Mouse (Mus musculus): ENCODE measurements around the gene Rnft2. TPM values are rescaled to one million over a fixed set of nuclear protein-coding genes. Genes with fewer than 3 reads are reported as not detected.
A peak's percentile ranks its signal among the peaks of the same experiment; 100 is the strongest.

Rnft2 gene
- total and polyA plus RNA-seq, 3 experiments: 0.95 to 1.1 (median 1.0) TPM

- no peak for TF ChIP-seq GATA1 (IDR thresholded peaks at IDR 0.05; ENCODE audit: borderline replicate concordance, low read length)
- no peak for TF ChIP-seq CTCF (IDR thresholded peaks at IDR 0.05; ENCODE audit: low read depth, low read length)
- TF ChIP-seq POLR2AphosphoS5 (IDR thresholded peaks at IDR 0.05; ENCODE audit: insufficient replicate concordance, low read depth, low read length): no peak
- no peak for TF ChIP-seq GATA2 (IDR thresholded peaks at IDR 0.05; ENCODE audit: borderline replicate concordance, low read depth, low read length)
- TF ChIP-seq TAL1 (conservative IDR thresholded peaks at IDR 0.05; ENCODE audit: low read depth, low read length): no peak
- ATAC-seq (ENCODE audit: extremely low read depth, insufficient number of reproducible peaks, low FRiP score, poor library complexity, severe bottlenecking) (no peak), DNase-seq (ENCODE audit: low spot score) (no peak)
- Histone ChIP-seq H3K27me3 (ENCODE audit: insufficient read depth, low read length) (peaks cover 30% of the 10 kb centered on the region), H3K9me3 (replicated peaks) (peaks cover 11% of the 10 kb centered on the region), H3K4me3 (ENCODE audit: low read depth, low read length) (no peak overlapping the region), H3K36me3 (replicated peaks) (no peaks in the 10 kb centered on the region), H3K4me1 (ENCODE audit: insufficient read depth, low read depth, low read length) (peaks cover 4% of the 10 kb centered on the region; the same call in 1 of the 2 replicates)
These were observed 77.3 kb downstream of the Rnft2 start for GRCm38 (mm10) chr5:118167561-118167995.

DNA sequence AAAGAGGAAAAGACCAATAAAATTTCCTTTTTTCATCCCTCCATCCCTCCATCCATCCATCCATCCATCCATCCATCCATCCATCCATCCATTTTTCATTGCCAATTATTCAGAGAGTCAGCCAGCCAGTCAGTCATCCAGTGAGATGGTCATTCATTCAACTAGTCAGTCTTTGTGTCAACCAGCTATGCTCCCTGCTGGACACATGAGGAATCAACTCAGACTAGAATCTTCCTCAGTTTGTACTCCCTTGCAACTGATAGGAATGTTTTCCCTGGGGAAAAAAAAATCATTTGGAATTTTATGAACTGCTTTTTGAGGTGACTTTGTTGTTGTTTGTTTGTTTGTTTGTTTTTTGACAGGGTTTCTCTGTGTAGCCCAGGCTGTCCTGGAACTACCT, 79.5 kb downstream of the Rnft2 start:
- H3K27me3 ChIP-seq (ENCODE audit: insufficient read depth, low read length): peaks cover 31% of the 10 kb centered on the region
- TF ChIP-seq TAL1 (conservative IDR thresholded peaks at IDR 0.05; ENCODE audit: low read depth, low read length): no peak
- TF ChIP-seq POLR2AphosphoS5 (IDR thresholded peaks at IDR 0.05; ENCODE audit: insufficient replicate concordance, low read depth, low read length): no peak
- TF ChIP-seq CTCF (IDR thresholded peaks at IDR 0.05; ENCODE audit: low read depth, low read length): no peak
- TF ChIP-seq GATA2 (IDR thresholded peaks at IDR 0.05; ENCODE audit: borderline replicate concordance, low read depth, low read length): no peak
- no peak for TF ChIP-seq GATA1 (IDR thresholded peaks at IDR 0.05; ENCODE audit: borderline replicate concordance, low read length)
- peaks cover 8% of the 10 kb centered on the region for H3K9me3 ChIP-seq (replicated peaks)
- no peak overlapping the region for H3K4me3 ChIP-seq (ENCODE audit: low read depth, low read length)
- ATAC-seq (ENCODE audit: extremely low read depth, insufficient number of reproducible peaks, low FRiP score, poor library complexity, severe bottlenecking) (no peak), DNase-seq (ENCODE audit: low spot score) (no peak)
- no peaks in the 10 kb centered on the region for H3K4me1 ChIP-seq (ENCODE audit: insufficient read depth, low read depth, low read length)
- H3K36me3 ChIP-seq (replicated peaks): no peaks in the 10 kb centered on the region

- ATAC-seq (ENCODE audit: extremely low read depth, insufficient number of reproducible peaks, low FRiP score, poor library complexity, severe bottlenecking) (no peak), DNase-seq (ENCODE audit: low spot score) (no peak)
- TF ChIP-seq POLR2AphosphoS5 (IDR thresholded peaks at IDR 0.05; ENCODE audit: insufficient replicate concordance, low read depth, low read length) (no peak), GATA2 (IDR thresholded peaks at IDR 0.05; ENCODE audit: borderline replicate concordance, low read depth, low read length) (no peak), GATA1 (IDR thresholded peaks at IDR 0.05; ENCODE audit: borderline replicate concordance, low read length) (no peak), CTCF (IDR thresholded peaks at IDR 0.05; ENCODE audit: low read depth, low read length) (no peak), TAL1 (conservative IDR thresholded peaks at IDR 0.05; ENCODE audit: low read depth, low read length) (no peak)
- Histone ChIP-seq H3K4me1 (ENCODE audit: insufficient read depth, low read depth, low read length) (no peaks in the 10 kb centered on the region), H3K4me3 (ENCODE audit: low read depth, low read length) (no peak within 1 kb of the TSS), H3K36me3 (replicated peaks) (no peaks in the 10 kb centered on the region), H3K9me3 (replicated peaks) (peaks cover 4% of the 10 kb centered on the region; the same call in 1 of the 2 replicates), H3K27me3 (ENCODE audit: insufficient read depth, low read length) (peaks cover 30% of the 10 kb centered on the region)
These were observed 80.3 kb downstream of the Rnft2 start, which contains the start of gene Hrk for GRCm38 (mm10) chr5:118164581-118164980. TSS of gene Hrk (plus strand) at chr5:118164648.

DNA sequence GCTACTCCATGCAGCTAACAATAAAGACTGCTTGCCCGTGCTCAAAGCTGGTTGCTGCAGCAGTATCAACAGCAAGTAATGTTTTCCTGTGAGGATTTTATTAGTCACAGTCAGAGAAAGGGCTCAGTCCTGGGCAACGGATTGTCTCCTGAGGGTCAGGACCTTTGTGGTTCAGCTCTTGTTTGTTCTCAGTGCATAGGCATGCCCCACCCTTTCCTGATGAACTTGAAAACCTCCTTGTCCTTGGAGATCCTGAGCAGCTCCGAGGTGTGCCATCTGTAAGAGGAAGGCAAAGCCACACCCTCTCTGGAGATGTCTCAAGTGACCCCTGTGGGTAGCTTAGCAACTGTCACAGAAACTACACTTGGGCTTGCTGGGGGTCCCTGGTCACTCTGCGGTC, 84.2 kb downstream of the Rnft2 start:
- H3K27me3 ChIP-seq (ENCODE audit: insufficient read depth, low read length): peaks cover 24% of the 10 kb centered on the region
- H3K36me3 ChIP-seq (replicated peaks): no peaks in the 10 kb centered on the region
- TF ChIP-seq GATA2 (IDR thresholded peaks at IDR 0.05; ENCODE audit: borderline replicate concordance, low read depth, low read length) (no peak), GATA1 (IDR thresholded peaks at IDR 0.05; ENCODE audit: borderline replicate concordance, low read length) (no peak), POLR2AphosphoS5 (IDR thresholded peaks at IDR 0.05; ENCODE audit: insufficient replicate concordance, low read depth, low read length) (no peak), TAL1 (conservative IDR thresholded peaks at IDR 0.05; ENCODE audit: low read depth, low read length) (no peak), CTCF (IDR thresholded peaks at IDR 0.05; ENCODE audit: low read depth, low read length) (no peak)

DNA sequence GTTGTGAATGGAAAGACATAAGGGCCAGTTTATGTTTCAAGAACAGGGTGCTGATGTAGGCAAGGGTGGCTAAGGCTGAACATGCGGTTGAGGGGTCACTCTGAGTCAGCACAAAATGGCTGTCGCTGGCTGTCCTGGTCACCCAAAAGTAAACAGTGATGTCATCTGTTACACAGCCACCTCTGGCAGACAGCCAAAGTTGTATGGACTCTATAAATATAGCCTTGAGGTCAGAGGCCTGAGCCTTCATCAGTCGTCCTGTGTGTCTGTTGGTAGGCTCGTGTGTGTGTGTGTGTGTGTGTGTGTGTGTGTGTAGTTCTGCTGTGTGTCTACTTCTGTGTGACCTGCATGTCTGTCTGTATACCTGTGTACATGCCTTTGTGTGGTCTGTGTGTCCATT, 87.9 kb downstream of the Rnft2 start:
- TF ChIP-seq CTCF (IDR thresholded peaks at IDR 0.05; ENCODE audit: low read depth, low read length) (no peak), GATA1 (IDR thresholded peaks at IDR 0.05; ENCODE audit: borderline replicate concordance, low read length) (no peak)
- peaks cover 18% of the 10 kb centered on the region for H3K27me3 ChIP-seq (ENCODE audit: insufficient read depth, low read length)
- no peak for ATAC-seq (ENCODE audit: extremely low read depth, insufficient number of reproducible peaks, low FRiP score, poor library complexity, severe bottlenecking)

More for the DNA sequence above, 84.2 kb downstream of the Rnft2 start:
- DNase-seq (ENCODE audit: low spot score) (no peak), ATAC-seq (ENCODE audit: extremely low read depth, insufficient number of reproducible peaks, low FRiP score, poor library complexity, severe bottlenecking) (no peak)
- Histone ChIP-seq H3K9me3 (replicated peaks) (no peaks in the 10 kb centered on the region), H3K4me3 (ENCODE audit: low read depth, low read length) (no peak overlapping the region), H3K4me1 (ENCODE audit: insufficient read depth, low read depth, low read length) (peaks cover 5% of the 10 kb centered on the region; the same call in 1 of the 2 replicates)

DNA sequence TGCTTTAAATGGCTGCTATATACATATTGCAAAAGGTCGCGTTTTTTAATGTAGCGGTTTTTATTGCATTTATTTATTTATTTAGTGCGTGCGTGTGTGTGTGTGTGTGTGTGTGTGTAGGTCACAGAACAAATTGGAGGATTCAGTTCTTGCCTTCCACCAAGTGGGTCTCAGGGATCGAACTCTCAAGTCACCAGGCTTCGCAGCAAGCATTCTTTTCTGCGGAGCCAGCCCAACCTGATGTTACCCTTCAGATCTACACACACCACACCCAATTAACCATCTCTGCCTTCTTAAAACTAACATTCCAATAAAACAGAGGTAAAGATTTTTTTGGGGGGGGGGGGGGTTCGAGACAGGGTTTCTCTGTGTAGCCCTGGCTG, 89.4 kb downstream of the Rnft2 start:
- Histone ChIP-seq H3K9me3 (replicated peaks) (no peaks in the 10 kb centered on the region), H3K36me3 (replicated peaks) (peaks cover 28% of the 10 kb centered on the region), H3K4me3 (ENCODE audit: low read depth, low read length) (peak overlapping the region; percentile 97), H3K4me1 (ENCODE audit: insufficient read depth, low read depth, low read length) (peaks cover 22% of the 10 kb centered on the region), H3K27me3 (ENCODE audit: insufficient read depth, low read length) (peaks cover 5% of the 10 kb centered on the region; the same call in 1 of the 2 replicates)
- ATAC-seq (ENCODE audit: extremely low read depth, insufficient number of reproducible peaks, low FRiP score, poor library complexity, severe bottlenecking) (no peak), DNase-seq (ENCODE audit: low spot score) (no peak)
- TF ChIP-seq GATA1 (IDR thresholded peaks at IDR 0.05; ENCODE audit: borderline replicate concordance, low read length) (no peak), GATA2 (IDR thresholded peaks at IDR 0.05; ENCODE audit: borderline replicate concordance, low read depth, low read length) (no peak), POLR2AphosphoS5 (IDR thresholded peaks at IDR 0.05; ENCODE audit: insufficient replicate concordance, low read depth, low read length) (no peak), TAL1 (conservative IDR thresholded peaks at IDR 0.05; ENCODE audit: low read depth, low read length) (no peak), CTCF (IDR thresholded peaks at IDR 0.05; ENCODE audit: low read depth, low read length) (no peak)

More for the DNA sequence above, 87.9 kb downstream of the Rnft2 start:
- peaks cover 17% of the 10 kb centered on the region for H3K36me3 ChIP-seq (replicated peaks)
- peaks cover 22% of the 10 kb centered on the region for H3K4me1 ChIP-seq (ENCODE audit: insufficient read depth, low read depth, low read length)
- no peak overlapping the region for H3K4me3 ChIP-seq (ENCODE audit: low read depth, low read length)
- no peak for DNase-seq (ENCODE audit: low spot score)
- H3K9me3 ChIP-seq (replicated peaks): no peaks in the 10 kb centered on the region
